Mouse (Mus musculus) spleen, postnatal 14 days (tissue): Measurements from ENCODE around the gene Cadm2.

Source experiments
- DNase-seq, 2 experiments: peaks; one replicate each; pipeline ENCODE4 v3.0.0; 2021 to 2022; ENCODE audit warnings: low spot score in 2 of 2

Cadm2 gene

GRCm38 (mm10) chr16:67620826-67621505, at the start of gene Cadm2:
Cadm2 (minus strand) TSS chr16:67620908.
- DNase-seq = peak; percentile 21 to 36

GRCm38 (mm10) chr16:67646930-67647329, 26.2 kb upstream of the Cadm2 start:
- no peak for DNase-seq

GRCm38 (mm10) chr16:67643651-67644050, 22.9 kb upstream of the Cadm2 start:
- DNase-seq = no peak

- DNase-seq = no peak
Observed at GRCm38 (mm10) chr16:67619906-67620781, 564 bp downstream of the Cadm2 start.

GRCm38 (mm10) chr16:67619416-67619815, 1.3 kb downstream of the Cadm2 start:
- DNase-seq = no peak

GRCm38 (mm10) chr16:67618817-67619216, 1.9 kb downstream of the Cadm2 start:
- no peak for DNase-seq

GRCm38 (mm10) chr16:67617811-67618210, 2.9 kb downstream of the Cadm2 start:
- no peak for DNase-seq

GRCm38 (mm10) chr16:67617256-67617655, 3.5 kb downstream of the Cadm2 start:
- DNase-seq = no peak

- no peak for DNase-seq
Observed at GRCm38 (mm10) chr16:67613876-67614275, 6.8 kb downstream of the Cadm2 start.

- DNase-seq = no peak
Observed at GRCm38 (mm10) chr16:67610904-67611681, 9.6 kb downstream of the Cadm2 start.

- no peak for DNase-seq
Observed at GRCm38 (mm10) chr16:67609116-67609515, 11.6 kb downstream of the Cadm2 start.

GRCm38 (mm10) chr16:67608499-67608898, 12.2 kb downstream of the Cadm2 start:
- DNase-seq = no peak

GRCm38 (mm10) chr16:67605661-67606060, 15.0 kb downstream of the Cadm2 start:
- DNase-seq = no peak

- no peak for DNase-seq
Observed at GRCm38 (mm10) chr16:67599981-67600380, 20.7 kb downstream of the Cadm2 start.

GRCm38 (mm10) chr16:67598841-67599240, 21.9 kb downstream of the Cadm2 start:
- DNase-seq = no peak

GRCm38 (mm10) chr16:67591015-67591414, 29.7 kb downstream of the Cadm2 start:
- DNase-seq = no peak

GRCm38 (mm10) chr16:67578842-67579517, 41.7 kb downstream of the Cadm2 start:
- DNase-seq = no peak

- DNase-seq = no peak
Observed at GRCm38 (mm10) chr16:67575557-67575956, 45.2 kb downstream of the Cadm2 start.

- no peak for DNase-seq
Observed at GRCm38 (mm10) chr16:67526992-67527391, 93.7 kb downstream of the Cadm2 start.

GRCm38 (mm10) chr16:67524878-67525277, 95.8 kb downstream of the Cadm2 start:
- no peak for DNase-seq

- DNase-seq = no peak
Observed at GRCm38 (mm10) chr16:67518311-67518710, 102.4 kb downstream of the Cadm2 start.

GRCm38 (mm10) chr16:67515549-67515948, 105.2 kb downstream of the Cadm2 start:
- DNase-seq = no peak
